Mouse (Mus musculus) hindbrain, embryonic 10.5 days (tissue): Measurements from ENCODE around the gene Jpt2. TPM values are rescaled to one million over a fixed set of nuclear protein-coding genes. Genes with fewer than 3 reads are reported as not detected.

Experiments
- DNase-seq: peaks from one replicate; pipeline ENCODE4 v3.0.0-alpha.2; 2017; ENCODE audit warnings: low spot score
- H3K27ac ChIP-seq: fragments of 300-500 bp; sonication (generic); 2 replicates; pipeline ENCODE4 v1.5.1; 2016; ENCODE audit warnings: mild to moderate bottlenecking, moderate library complexity
- H3K27me3 ChIP-seq: fragments of 300-500 bp; sonication (generic); 2 replicates; pipeline ENCODE4 v1.6.1; 2016; ENCODE audit warnings: mild to moderate bottlenecking; ENCODE audit not compliant: poor library complexity, insufficient read depth, severe bottlenecking
- H3K36me3 ChIP-seq: fragments of 300-500 bp; sonication (generic); 2 replicates; pipeline ENCODE4 v1.6.1; 2016; ENCODE audit warnings: mild to moderate bottlenecking, moderate library complexity
- H3K4me1 ChIP-seq: fragments of 300-500 bp; sonication (generic); replicated peaks from 2 replicates; pipeline ENCODE4 v1.6.1; 2016; ENCODE audit warnings: mild to moderate bottlenecking
- H3K4me3 ChIP-seq: fragments of 300-500 bp; sonication (generic); 2 replicates; pipeline ENCODE4 v1.5.1; 2016; ENCODE audit warnings: mild to moderate bottlenecking, moderate library complexity
- H3K9me3 ChIP-seq: fragments of 300-500 bp; sonication (generic); 2 replicates; pipeline ENCODE4 v1.6.1; 2016; ENCODE audit warnings: mild to moderate bottlenecking, moderate library complexity
- WGBS: fragments of 180-500 bp; shearing (Covaris S2); methylation state at CpG from one replicate; pipeline ENCODE4 v1.1.7; 2016; 5-methylcytosine and 5-hydroxymethylcytosine counted together
- polyA plus RNA-seq: library from polyadenylated mRNA; unstranded; fragments of >200 nt; fragmentation: Nextera tagmentation; extraction: Ambion mirVana; gene quantifications from 2 replicates; pipeline ENCODE4 v1.2.1, GENCODE M21; 2016

The Jpt2 gene
- polyA plus RNA-seq, 1 experiment from 2014 or later, result 358 TPM

DNA sequence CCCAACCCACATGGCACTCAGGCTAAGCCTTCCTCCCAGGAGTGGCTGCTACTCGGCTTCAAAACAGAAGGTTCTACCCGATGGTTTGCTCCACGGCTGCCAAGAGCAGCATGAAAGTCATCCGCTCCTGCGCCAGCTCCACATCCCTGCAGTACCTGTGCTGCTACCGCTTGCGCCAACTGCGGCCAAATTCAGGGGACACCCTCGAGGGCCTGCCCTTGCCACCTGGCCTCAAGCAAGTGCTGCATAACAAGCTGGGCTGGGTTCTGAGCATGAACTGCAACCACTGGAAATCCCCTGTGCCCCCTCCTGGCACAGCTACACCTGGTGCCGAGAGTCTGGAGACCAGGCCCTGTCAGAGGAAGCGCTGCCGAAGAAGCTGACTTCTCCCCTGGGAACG, 69.2 kb downstream of the Jpt2 start:
- H3K9me3 ChIP-seq, result no peaks in the 10 kb centered on the region
- 0 out of 2 replicates have a peak overlapping the region, but pooled peaks have one; percentile 3 for H3K4me3 ChIP-seq
- no peak for DNase-seq
- H3K4me1 ChIP-seq, result peaks cover 42% of the 10 kb centered on the region
- peaks cover 51% of the 10 kb centered on the region for H3K36me3 ChIP-seq
- H3K27ac ChIP-seq, result no peak overlapping the region
- 87% methylated on average over 13 of the region's 13 CpGs for WGBS
- no peaks in the 10 kb centered on the region for H3K27me3 ChIP-seq

GRCm38 (mm10) chr17:24890151-24891092, 70.1 kb downstream of the Jpt2 start:
- Histone ChIP-seq H3K4me3 (0 out of 2 replicates have a peak overlapping the region, but pooled peaks have one; percentile 3), H3K27me3 (no peaks in the 10 kb centered on the region), H3K4me1 (peaks cover 39% of the 10 kb centered on the region), H3K9me3 (no peaks in the 10 kb centered on the region), H3K36me3 (peaks cover 51% of the 10 kb centered on the region), H3K27ac (no peak overlapping the region)
- no peak for DNase-seq
- WGBS, result 91% methylated on average over 19 of the region's 19 CpGs

DNA sequence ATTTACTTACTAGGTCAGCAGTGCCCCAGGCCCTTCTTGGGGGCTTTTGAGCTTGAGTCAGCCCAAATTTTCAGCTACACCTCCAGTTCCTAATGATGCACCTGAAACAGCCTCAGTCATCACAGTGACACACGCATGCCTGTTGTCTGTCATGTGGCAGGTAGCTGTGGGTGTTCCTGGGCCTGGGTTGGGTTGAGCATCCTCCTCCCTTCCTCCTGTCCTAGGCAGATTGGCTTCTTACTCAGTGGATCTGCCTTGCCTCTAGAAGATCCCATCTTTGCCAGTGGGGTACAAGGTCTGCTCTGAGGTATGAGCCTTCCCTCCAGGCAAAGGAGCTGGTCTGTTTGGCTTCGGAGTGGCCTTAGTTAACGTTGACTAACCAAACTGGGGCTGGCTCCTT, 71.6 kb downstream of the Jpt2 start:
- Histone ChIP-seq H3K27ac (no peak overlapping the region), H3K4me3 (no peak overlapping the region), H3K9me3 (no peaks in the 10 kb centered on the region), H3K4me1 (peaks cover 39% of the 10 kb centered on the region), H3K27me3 (no peaks in the 10 kb centered on the region), H3K36me3 (peaks cover 63% of the 10 kb centered on the region)
- 92% methylated on average over 3 of the region's 3 CpGs for WGBS
- DNase-seq, result no peak

Other genes with a start within 250 kb of the Jpt2 start
- 0.22 TPM in 2 replicates for gene Rnf151, start 242.6 kb downstream of the Jpt2 start, polyA plus RNA-seq
- 1,403 and 1,781 TPM in 2 replicates for gene Rps2, start 242.6 kb downstream of the Jpt2 start, polyA plus RNA-seq
- gene Ndufb10, start 236.2 kb downstream of the Jpt2 start, polyA plus RNA-seq, result 212 and 240 TPM in 2 replicates
- gene Rpl3l, start 232.9 kb downstream of the Jpt2 start, polyA plus RNA-seq, result not detected in 2 replicates
- gene Msrb1, start 224.0 kb downstream of the Jpt2 start, polyA plus RNA-seq, result 21.4 and 23.4 TPM in 2 replicates
- 1.5 and 2.0 TPM in 2 replicates for gene Hs3st6, start 207.7 kb downstream of the Jpt2 start, polyA plus RNA-seq
- 0.10 TPM in 1 of 2 replicates, not detected in the other for gene Meiob, start 156.4 kb downstream of the Jpt2 start, polyA plus RNA-seq
- 30.7 and 34.3 TPM in 2 replicates for gene Hagh, start 120.5 kb downstream of the Jpt2 start, polyA plus RNA-seq
- gene Fahd1, start 110.3 kb downstream of the Jpt2 start, polyA plus RNA-seq, result 18.4 and 20.7 TPM in 2 replicates
- gene Igfals, start 94.7 kb downstream of the Jpt2 start, polyA plus RNA-seq, result 0.58 and 0.65 TPM in 2 replicates
- 90.0 and 95.5 TPM in 2 replicates for gene Nubp2, start 74.3 kb downstream of the Jpt2 start, polyA plus RNA-seq
- 48.9 and 53.4 TPM in 2 replicates for gene Spsb3, start 74.0 kb downstream of the Jpt2 start, polyA plus RNA-seq
- 30.8 and 36.3 TPM in 2 replicates for gene Eme2, start 65.6 kb downstream of the Jpt2 start, polyA plus RNA-seq
- gene Mrps34, start 65.6 kb downstream of the Jpt2 start, polyA plus RNA-seq, result 96.7 and 102 TPM in 2 replicates
- gene Nme3, start 64.2 kb downstream of the Jpt2 start, polyA plus RNA-seq, result 44.7 and 46.5 TPM in 2 replicates
- 51.4 and 61.7 TPM in 2 replicates for gene Mapk8ip3, start 23.7 kb downstream of the Jpt2 start, polyA plus RNA-seq
- gene Cramp1l, start 55.1 kb upstream of the Jpt2 start, polyA plus RNA-seq, result 7.9 and 9.1 TPM in 2 replicates
- 25.1 and 31.7 TPM in 2 replicates for gene Ift140, start 55.4 kb upstream of the Jpt2 start, polyA plus RNA-seq
- gene Tmem204, start 122.9 kb upstream of the Jpt2 start, polyA plus RNA-seq, result 13.0 and 13.7 TPM in 2 replicates
- 49.9 and 52.3 TPM in 2 replicates for gene Telo2, start 155.3 kb upstream of the Jpt2 start, polyA plus RNA-seq
- gene Ptx4, start 160.1 kb upstream of the Jpt2 start, polyA plus RNA-seq, result not detected in 2 replicates
- gene Clcn7, start 172.7 kb upstream of the Jpt2 start, polyA plus RNA-seq, result 23.5 and 24.7 TPM in 2 replicates
- gene Ccdc154, start 201.8 kb upstream of the Jpt2 start, polyA plus RNA-seq, result not detected in 2 replicates
- gene Gm38655, start 214.8 kb upstream of the Jpt2 start, polyA plus RNA-seq, result not detected in 2 replicates
- gene BC003965, start 223.9 kb upstream of the Jpt2 start, polyA plus RNA-seq, result 35.6 and 36.3 TPM in 2 replicates
- gene Unkl, start 227.7 kb upstream of the Jpt2 start, polyA plus RNA-seq, result 8.5 and 8.6 TPM in 2 replicates